Mouse (Mus musculus) hindbrain, embryonic 15.5 days (tissue): ENCODE measurements around the gene Gm7361. TPM values are rescaled to one million over a fixed set of nuclear protein-coding genes. Genes with fewer than 3 reads are reported as not detected.
"Not testable (repeated sequence)": the region's sequence is repeated elsewhere in the genome, so short reads cannot be mapped to it uniquely, and the experiment has no call there.

ENCODE experiments used
- ATAC-seq: fragments of 200-750 bp; cut with Nextera tagmentation; 2 replicates; pipeline ENCODE4 v1.8.0; 2017; ENCODE audit warnings: low read depth, moderate number of reproducible peaks, moderate TSS enrichment; ENCODE audit not compliant: low FRiP score
- H3K27ac ChIP-seq: fragments of 300-500 bp; sonication (generic); replicated peaks from 2 replicates; pipeline ENCODE4 v1.5.1; 2015; ENCODE audit warnings: mild to moderate bottlenecking, inconsistent platforms
- H3K27me3 ChIP-seq: fragments of 300-500 bp; sonication (generic); 2 replicates; pipeline ENCODE4 v1.6.1; 2015; ENCODE audit warnings: control low read depth, inconsistent platforms
- H3K36me3 ChIP-seq: fragments of 300-500 bp; sonication (generic); 2 replicates; pipeline ENCODE4 v1.6.1; 2015; ENCODE audit warnings: control low read depth, inconsistent platforms
- H3K4me1 ChIP-seq: fragments of 300-500 bp; sonication (generic); replicated peaks from 2 replicates; pipeline ENCODE4 v1.6.1; 2015; ENCODE audit warnings: control low read depth, inconsistent platforms
- H3K4me2 ChIP-seq: fragments of 300-500 bp; sonication (generic); 2 replicates; pipeline ENCODE4 v1.6.1; 2015; ENCODE audit warnings: moderate library complexity, mild to moderate bottlenecking, inconsistent platforms
- H3K4me3 ChIP-seq: fragments of 300-500 bp; sonication (generic); 2 replicates; pipeline ENCODE4 v1.5.1; 2015; ENCODE audit warnings: mild to moderate bottlenecking, inconsistent platforms
- H3K9ac ChIP-seq: fragments of 300-500 bp; sonication (generic); 2 replicates; pipeline ENCODE4 v1.6.1; 2015; ENCODE audit warnings: inconsistent platforms
- H3K9me3 ChIP-seq: fragments of 300-500 bp; sonication (generic); 2 replicates; pipeline ENCODE4 v1.6.1; 2016; ENCODE audit warnings: control low read depth, inconsistent platforms
- WGBS: fragments of 180-500 bp; shearing (Covaris S2); methylation state at CpG from one replicate; pipeline ENCODE4 v1.1.7; 2015; 5-methylcytosine and 5-hydroxymethylcytosine counted together
- polyA plus RNA-seq: library from polyadenylated mRNA; unstranded; fragments of >200 nt; fragmentation: Nextera tagmentation; extraction: Ambion mirVana; gene quantifications from 2 replicates; pipeline ENCODE4 v1.2.1, GENCODE M21; 2015

Gene Gm7361
- 0.21 and 0.35 TPM in 2 replicates for polyA plus RNA-seq

- H3K9me3 ChIP-seq, H3K4me2 ChIP-seq, H3K36me3 ChIP-seq, H3K27me3 ChIP-seq, H3K4me3 ChIP-seq, H3K4me1 ChIP-seq, H3K27ac ChIP-seq, H3K9ac ChIP-seq, ATAC-seq: not testable (repeated sequence)
- WGBS, result 82% methylated on average over 3 of the region's 3 CpGs
Measured at GRCm38 (mm10) chr5:26257391-26257790, at the start of gene Gm7361. Gene Gm7361 (plus strand): TSS chr5:26257691.

- 50% methylated on average over 4 of the region's 4 CpGs for WGBS
- Histone ChIP-seq H3K4me1 (peaks cover 10% of the 10 kb centered on the region), H3K4me3 (no peak overlapping the region), H3K27ac (peak overlapping the region; percentile 67), H3K9me3 (no peaks in the 10 kb centered on the region), H3K27me3 (no peaks in the 10 kb centered on the region), H3K9ac (no peak overlapping the region), H3K4me2 (no peak overlapping the region), H3K36me3 (no peaks in the 10 kb centered on the region)
- peak; percentile 73; the same call in 1 of the 2 replicates for ATAC-seq
Measured at GRCm38 (mm10) chr5:26211030-26211429, 46.5 kb upstream of the Gm7361 start.

- H3K36me3 ChIP-seq, result no peaks in the 10 kb centered on the region
- H3K9ac ChIP-seq, result no peak overlapping the region
- no peak overlapping the region for H3K4me3 ChIP-seq
- H3K4me2 ChIP-seq, result no peak overlapping the region
- no peaks in the 10 kb centered on the region for H3K27me3 ChIP-seq
- no peaks in the 10 kb centered on the region for H3K4me1 ChIP-seq
- no peak for ATAC-seq
- 80% methylated on average over 1 of the region's 1 CpGs for WGBS
- H3K9me3 ChIP-seq, result no peaks in the 10 kb centered on the region
- H3K27ac ChIP-seq, result no peak overlapping the region
Measured at GRCm38 (mm10) chr5:26222076-26222475, 35.4 kb upstream of the Gm7361 start.

DNA sequence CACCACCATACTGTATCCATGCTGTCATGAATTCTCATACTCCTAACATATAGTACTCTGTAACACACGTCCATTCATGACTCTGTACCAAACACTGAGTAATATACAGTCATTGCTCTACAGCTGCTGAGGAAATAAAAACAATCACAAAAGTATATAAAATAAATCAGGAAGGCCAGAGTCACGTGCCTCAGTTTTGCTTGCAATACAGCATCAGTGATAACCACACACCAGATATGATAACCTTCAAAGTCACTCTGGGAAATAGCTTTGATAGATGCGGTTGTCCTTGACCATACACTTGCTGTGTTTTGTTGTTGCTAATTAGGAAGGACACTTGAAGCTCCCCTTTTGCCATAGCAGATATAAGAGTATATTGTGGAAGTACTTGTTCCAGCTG, 9.2 kb downstream of the Gm7361 start:
- H3K4me2 ChIP-seq, H3K4me3 ChIP-seq, H3K27me3 ChIP-seq, H3K36me3 ChIP-seq, H3K27ac ChIP-seq, H3K9me3 ChIP-seq, ATAC-seq, H3K9ac ChIP-seq, H3K4me1 ChIP-seq: not testable (repeated sequence)
- WGBS, result 79% methylated on average over 3 of the region's 3 CpGs

GRCm38 (mm10) chr5:26280361-26280760, 22.9 kb downstream of the Gm7361 start:
- Histone ChIP-seq H3K27me3 (no peaks in the 10 kb centered on the region), H3K27ac (no peak overlapping the region), H3K4me1 (no peaks in the 10 kb centered on the region), H3K4me3 (no peak overlapping the region), H3K9me3 (no peaks in the 10 kb centered on the region), H3K9ac (no peak overlapping the region), H3K4me2 (no peak overlapping the region), H3K36me3 (no peaks in the 10 kb centered on the region)
- ATAC-seq, result no peak
- 81% methylated on average over 5 of the region's 5 CpGs for WGBS

DNA sequence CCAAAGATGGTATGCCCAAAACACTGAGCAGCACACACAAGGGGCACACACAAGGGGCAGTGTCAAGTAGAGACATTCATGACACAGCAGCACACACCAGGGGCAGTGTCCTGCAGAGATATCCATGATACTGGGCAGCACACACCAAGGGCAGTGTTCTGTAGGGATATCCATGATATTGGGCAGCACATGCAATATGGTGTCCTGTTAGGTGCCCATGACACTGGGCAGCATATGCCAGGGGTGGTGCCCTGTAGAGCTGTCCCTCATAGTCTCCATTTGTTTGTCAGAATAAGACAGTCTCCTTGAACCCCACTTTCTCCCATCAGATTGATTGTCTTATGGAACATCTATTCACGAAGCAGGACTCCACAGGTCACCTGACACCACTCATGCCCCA, 24.2 kb downstream of the Gm7361 start:
- no peak for ATAC-seq
- WGBS, result 91% methylated on average over 1 of the region's 1 CpGs

DNA sequence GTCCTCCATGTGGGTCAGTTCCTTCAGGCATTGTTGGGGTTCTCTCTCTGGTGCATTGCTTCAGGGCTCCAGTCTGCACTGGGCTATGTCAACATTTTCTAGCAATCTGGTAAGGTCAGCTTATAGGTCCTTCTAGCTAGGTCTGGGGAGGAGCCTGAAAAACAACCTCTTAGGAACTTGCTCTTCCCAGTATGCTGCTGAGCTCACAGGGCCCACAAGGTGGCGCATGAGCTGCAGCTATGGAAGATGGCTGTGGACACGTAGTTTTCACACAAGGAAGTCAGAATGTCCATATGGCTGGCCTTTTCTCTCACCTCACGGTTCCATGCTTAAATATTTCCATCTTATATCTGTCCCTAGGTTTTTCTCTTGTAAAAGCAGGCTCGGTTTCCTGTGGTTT, 24.8 kb downstream of the Gm7361 start:
- H3K9ac ChIP-seq, result no peak overlapping the region
- no peak overlapping the region for H3K4me3 ChIP-seq
- no peaks in the 10 kb centered on the region for H3K27me3 ChIP-seq
- H3K9me3 ChIP-seq, result no peaks in the 10 kb centered on the region
- no peak; the same call in 1 of the 2 replicates for ATAC-seq
- 5% methylated on average over 4 of the region's 4 CpGs for WGBS
- no peak overlapping the region for H3K27ac ChIP-seq
- no peak overlapping the region for H3K4me2 ChIP-seq
- H3K36me3 ChIP-seq, result no peaks in the 10 kb centered on the region
- no peaks in the 10 kb centered on the region for H3K4me1 ChIP-seq

More for the DNA sequence above, 24.2 kb downstream of the Gm7361 start:
- no peaks in the 10 kb centered on the region for H3K36me3 ChIP-seq
- no peaks in the 10 kb centered on the region for H3K4me1 ChIP-seq
- no peak overlapping the region for H3K9ac ChIP-seq
- no peak overlapping the region for H3K4me3 ChIP-seq
- no peaks in the 10 kb centered on the region for H3K27me3 ChIP-seq
- H3K4me2 ChIP-seq, result no peak overlapping the region
- H3K27ac ChIP-seq, result no peak overlapping the region
- H3K9me3 ChIP-seq, result no peaks in the 10 kb centered on the region

- 85% methylated on average over 1 of the region's 1 CpGs for WGBS
- no peak overlapping the region for H3K4me3 ChIP-seq
- no peak overlapping the region for H3K27ac ChIP-seq
- no peak overlapping the region for H3K4me2 ChIP-seq
- no peaks in the 10 kb centered on the region for H3K4me1 ChIP-seq
- no peaks in the 10 kb centered on the region for H3K27me3 ChIP-seq
- H3K9me3 ChIP-seq, result no peaks in the 10 kb centered on the region
- no peaks in the 10 kb centered on the region for H3K36me3 ChIP-seq
- no peak overlapping the region for H3K9ac ChIP-seq
- no peak for ATAC-seq
Measured at GRCm38 (mm10) chr5:26283399-26283798, 25.9 kb downstream of the Gm7361 start.

DNA sequence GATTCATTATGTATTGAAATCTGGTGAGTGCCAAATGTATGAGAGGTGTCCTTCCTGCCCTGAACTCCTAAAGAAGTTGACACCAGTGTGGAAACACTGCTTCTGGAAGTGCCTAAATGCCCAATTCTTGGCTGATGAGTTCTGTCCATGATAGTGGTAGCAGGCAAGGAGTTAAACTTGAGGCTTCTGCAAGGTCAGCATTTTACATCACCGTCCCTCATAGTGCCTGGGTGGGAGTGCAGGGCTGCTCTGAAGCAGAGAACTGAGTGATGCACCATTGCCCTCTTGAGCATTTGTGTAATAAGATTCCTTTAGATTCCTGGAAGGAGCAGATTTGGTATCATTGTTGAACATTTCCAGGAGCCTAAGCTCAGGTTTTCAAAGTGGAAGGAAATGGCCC, 34.1 kb downstream of the Gm7361 start:
- WGBS, result 81% methylated on average over 1 of the region's 1 CpGs
- Histone ChIP-seq H3K4me1 (no peaks in the 10 kb centered on the region), H3K4me2 (no peak overlapping the region), H3K9ac (no peak overlapping the region), H3K4me3 (no peak overlapping the region), H3K27me3 (no peaks in the 10 kb centered on the region), H3K36me3 (no peaks in the 10 kb centered on the region), H3K27ac (no peak overlapping the region), H3K9me3 (no peaks in the 10 kb centered on the region)
- ATAC-seq, result no peak

GRCm38 (mm10) chr5:26293258-26293657, 35.8 kb downstream of the Gm7361 start:
- H3K9ac ChIP-seq, result no peak overlapping the region
- H3K27me3 ChIP-seq, result no peaks in the 10 kb centered on the region
- no peak overlapping the region for H3K27ac ChIP-seq
- 87% methylated on average over 1 of the region's 1 CpGs for WGBS
- no peak for ATAC-seq
- no peaks in the 10 kb centered on the region for H3K4me1 ChIP-seq
- H3K9me3 ChIP-seq, result no peaks in the 10 kb centered on the region
- no peak overlapping the region for H3K4me2 ChIP-seq
- H3K4me3 ChIP-seq, result no peak overlapping the region
- no peaks in the 10 kb centered on the region for H3K36me3 ChIP-seq

Other genes starting within 250 kb of the Gm7361 start
- 0.09 and 0.10 TPM in 2 replicates for gene Gm5862, start 234.8 kb upstream of the Gm7361 start, polyA plus RNA-seq
- 0.14 and 0.18 TPM in 2 replicates for gene Speer4a, start 218.1 kb upstream of the Gm7361 start, polyA plus RNA-seq
- 0.09 and 0.21 TPM in 2 replicates for gene Gm7347, start 199.1 kb upstream of the Gm7361 start, polyA plus RNA-seq
- 0.12 and 0.21 TPM in 2 replicates for gene Gm10471, start 168.4 kb upstream of the Gm7361 start, polyA plus RNA-seq
- 0.48 TPM in 1 of 2 replicates, not detected in the other for gene 5031410I06Rik, start 152.3 kb upstream of the Gm7361 start, polyA plus RNA-seq
- gene Gm10220, start 136.3 kb upstream of the Gm7361 start, polyA plus RNA-seq, result 0.10 and 0.14 TPM in 2 replicates